Mouse (Mus musculus) olfactory bulb, adult 2 months (tissue): ENCODE measurements at regions not wholly inside any gene's neighbourhood (a gene's known extent, or its start where the extent isn't known, plus 50 kb on each side); places are given as distances from the start of the nearest gene placed in this dataset.
A peak's percentile ranks its signal among the peaks of the same experiment; 100 is the strongest.

ENCODE experiments used
- H3K27ac ChIP-seq: fragments of 200-500 bp; 2 replicates; pipeline ENCODE4 v1.5.1; 2012; ENCODE audit warnings: low read depth, low read length; ENCODE audit not compliant: insufficient read depth
- H3K4me1 ChIP-seq: fragments of 200-500 bp; 2 replicates; pipeline ENCODE4 v1.6.1; 2012; ENCODE audit warnings: low read length; ENCODE audit not compliant: control insufficient read depth, insufficient read depth
- H3K4me3 ChIP-seq: fragments of 200-500 bp; 2 replicates; pipeline ENCODE4 v1.5.1; 2012; ENCODE audit warnings: mild to moderate bottlenecking, low read depth, low read length, moderate library complexity; ENCODE audit not compliant: insufficient read depth
- CTCF ChIP-seq: fragments of 200-500 bp; IDR thresholded peaks from 2 replicates; pipeline ENCODE4 v1.5.1; 2012; ENCODE audit warnings: low read depth, mild to moderate bottlenecking, low read length, moderate library complexity; ENCODE audit not compliant: insufficient read depth
- POLR2A ChIP-seq: fragments of 200-500 bp; IDR thresholded peaks from 2 replicates; pipeline ENCODE4 v1.6.1; 2012; ENCODE audit warnings: mild to moderate bottlenecking, low read depth, low read length, moderate library complexity; ENCODE audit not compliant: insufficient read depth
- WGBS: fragments of 180-500 bp; shearing (Covaris S2); methylation state at CpG from one replicate; pipeline ENCODE4 v1.1.7; 2018; 5-methylcytosine and 5-hydroxymethylcytosine counted together

GRCm38 (mm10) chr13:11201978-11202377, 841.3 kb upstream of the Chrm3 start:
- Histone ChIP-seq H3K4me3 (no peak overlapping the region), H3K27ac (no peak overlapping the region), H3K4me1 (no peaks in the 10 kb centered on the region)
- TF ChIP-seq POLR2A = no peak

GRCm38 (mm10) chr13:11192471-11192870, 831.8 kb upstream of the Chrm3 start:
- Histone ChIP-seq H3K27ac (no peak overlapping the region), H3K4me1 (no peaks in the 10 kb centered on the region), H3K4me3 (no peak overlapping the region)
- no peak for TF ChIP-seq CTCF
- no peak for TF ChIP-seq POLR2A
- 92% methylated on average over 8 of the region's 8 CpGs for WGBS

- H3K4me1 ChIP-seq = no peaks in the 10 kb centered on the region
- H3K27ac ChIP-seq = no peak overlapping the region
- TF ChIP-seq CTCF (no peak), POLR2A (no peak)
- H3K4me3 ChIP-seq = no peak overlapping the region
These were observed 820.5 kb upstream of the Chrm3 start for GRCm38 (mm10) chr13:11181191-11181590.

- no peak for TF ChIP-seq POLR2A
- no peak for TF ChIP-seq CTCF
- WGBS = 92% methylated on average over 1 of the region's 1 CpGs
- H3K4me3 ChIP-seq = no peak overlapping the region
- H3K27ac ChIP-seq = no peak overlapping the region
- H3K4me1 ChIP-seq = no peaks in the 10 kb centered on the region
These were observed 819.7 kb upstream of the Chrm3 start for GRCm38 (mm10) chr13:11180356-11180755.

GRCm38 (mm10) chr13:11178586-11178985, 817.9 kb upstream of the Chrm3 start:
- Histone ChIP-seq H3K27ac (no peak overlapping the region), H3K4me3 (no peak overlapping the region), H3K4me1 (no peaks in the 10 kb centered on the region)
- 87% methylated on average over 2 of the region's 2 CpGs for WGBS
- TF ChIP-seq CTCF = no peak
- no peak for TF ChIP-seq POLR2A

- 85% methylated on average over 6 of the region's 6 CpGs for WGBS
- Histone ChIP-seq H3K4me3 (no peak overlapping the region), H3K4me1 (no peaks in the 10 kb centered on the region), H3K27ac (no peak overlapping the region)
- TF ChIP-seq CTCF (no peak), POLR2A (no peak)
These were observed 817.2 kb upstream of the Chrm3 start for GRCm38 (mm10) chr13:11177642-11178420.

GRCm38 (mm10) chr13:11167115-11167514, 806.5 kb upstream of the Chrm3 start:
- Histone ChIP-seq H3K4me1 (no peaks in the 10 kb centered on the region), H3K4me3 (no peak overlapping the region), H3K27ac (no peak overlapping the region)
- 79% methylated on average over 5 of the region's 5 CpGs for WGBS
- TF ChIP-seq POLR2A (no peak), CTCF (no peak)

GRCm38 (mm10) chr13:11164130-11164529, 803.5 kb upstream of the Chrm3 start:
- TF ChIP-seq POLR2A = no peak
- TF ChIP-seq CTCF = no peak
- Histone ChIP-seq H3K4me3 (no peak overlapping the region), H3K27ac (no peak overlapping the region), H3K4me1 (no peaks in the 10 kb centered on the region)
- WGBS = 77% methylated on average over 3 of the region's 3 CpGs

GRCm38 (mm10) chr13:11147268-11147667, 786.6 kb upstream of the Chrm3 start:
- peak overlapping the region; percentile 21; the same call in 1 of the 2 replicates for H3K27ac ChIP-seq

GRCm38 (mm10) chr13:11107693-11108092, 747.0 kb upstream of the Chrm3 start:
- no peaks in the 10 kb centered on the region for H3K4me1 ChIP-seq
- no peak overlapping the region for H3K4me3 ChIP-seq
- no peak overlapping the region for H3K27ac ChIP-seq
- WGBS = 96% methylated on average over 2 of the region's 2 CpGs
- TF ChIP-seq POLR2A = no peak
- no peak for TF ChIP-seq CTCF

More at GRCm38 (mm10) chr13:11147268-11147667, 786.6 kb upstream of the Chrm3 start:
- peaks cover 3% of the 10 kb centered on the region for H3K4me1 ChIP-seq
- WGBS = 16% methylated on average over 3 of the region's 3 CpGs
- no peak overlapping the region for H3K4me3 ChIP-seq
- TF ChIP-seq CTCF = no peak
- TF ChIP-seq POLR2A = no peak
